In genomic region chr7:81860996-81861395, GRCm38 (mm10) we compare ENCODE assay signal across 12 mouse cellular contexts. TPM values are rescaled to one million over a fixed set of nuclear protein-coding genes. Genes with fewer than 3 reads are reported as not detected.
A peak's percentile ranks its signal among the peaks of the same experiment; 100 is the strongest.
DNase-seq lines count a peak whose midpoint lies in the region; TF ChIP-seq lines count a peak whose summit lies in the region.
"Had no signal": no experiment of that assay in that cellular context is flagged by ENCODE, and none has a peak within 500 bp of the region (broad histone marks: within the 10 kb centered on the region; RNA-seq: fewer than 3 reads in every experiment).

No protein-coding gene starts in this region.

- H3K36me3 ChIP-seq in heart, embryonic 10.5 days, result peaks cover 16% of the 10 kb centered on the region; the same call in 1 of the 2 replicates
- H3K36me3 ChIP-seq in spleen, adult 2 months (ENCODE audit: control insufficient read depth, insufficient read depth, low read length), result no peaks in the 10 kb centered on the region; the same call in 1 of the 2 replicates
- H3K36me3 ChIP-seq in myocyte (ENCODE audit: control insufficient read depth, insufficient read depth), result no peaks in the 10 kb centered on the region
- H3K36me3 ChIP-seq: embryonic facial prominence, embryonic 15.5 days had no signal

- no peak for TF ChIP-seq CTCF in spleen, adult 2 months (IDR thresholded peaks at IDR 0.05; ENCODE audit: extremely low read depth, insufficient read depth, insufficient read length, insufficient replicate concordance)

- H3K79me2 ChIP-seq in myocyte (ENCODE audit: control insufficient read depth, insufficient read depth), result no peaks in the 10 kb centered on the region

- WGBS in heart, embryonic 10.5 days, result 64% methylated on average over 5 of the region's 5 CpGs
- WGBS in spleen, adult 2 months, result 3% methylated on average over 5 of the region's 5 CpGs

- TF ChIP-seq POLR2A in spleen, adult 2 months (IDR thresholded peaks at IDR 0.05; ENCODE audit: low read depth, low read length), result no peak; the same call in none of the 2 replicates
- no peak for TF ChIP-seq POLR2A in myocyte (IDR thresholded peaks at IDR 0.05; ENCODE audit: insufficient read length, low read depth)

- no peak overlapping the region for H3K27ac ChIP-seq in heart, embryonic 10.5 days
- H3K27ac ChIP-seq in spleen, adult 2 months (ENCODE audit: insufficient read depth, low read length), result peak overlapping the region; percentile 93
- H3K27ac ChIP-seq: embryonic facial prominence, embryonic 15.5 days had no signal

- peak; percentile 63 for DNase-seq in heart, embryonic 10.5 days (ENCODE audit: low spot score)
- no peak for DNase-seq in heart, postnatal 4 days
- peak in 1 of 2 experiments; percentile 59 for DNase-seq in spleen, adult 2 months (ENCODE audit: low read depth in 1 of 2, low spot score in 2 of 2)
- DNase-seq in spleen, adult 12 weeks (ENCODE audit: low spot score), result no peak
- DNase-seq in cerebellum, postnatal 25 days, result no peak
- DNase-seq in kidney, adult 11 months, result no peak
- DNase-seq in embryo, embryonic 11 days, result no peak
- DNase-seq: adrenal gland, adult 8-10 months; layer of hippocampus, postnatal 36 days had no signal

- H3K4me3 ChIP-seq in heart, embryonic 10.5 days, result no peak overlapping the region
- peak overlapping the region; percentile 66; the same call in 1 of the 2 replicates for H3K4me3 ChIP-seq in spleen, adult 2 months (ENCODE audit: extremely low read depth, insufficient read depth, insufficient read length)
- no peak overlapping the region for H3K4me3 ChIP-seq in myocyte

- H3K27me3 ChIP-seq in heart, embryonic 10.5 days (ENCODE audit: insufficient read depth, poor library complexity, severe bottlenecking), result peaks cover 28% of the 10 kb centered on the region
- no peaks in the 10 kb centered on the region for H3K27me3 ChIP-seq in spleen, adult 2 months (ENCODE audit: control insufficient read depth, insufficient read depth, low read length)
- H3K27me3 ChIP-seq in myocyte (ENCODE audit: control insufficient read depth, insufficient read depth, insufficient read length), result peaks cover 15% of the 10 kb centered on the region

- no peaks in the 10 kb centered on the region for H3K9me3 ChIP-seq in heart, embryonic 10.5 days
- H3K9me3 ChIP-seq: embryonic facial prominence, embryonic 15.5 days had no signal

- H3ac ChIP-seq in myocyte (ENCODE audit: control insufficient read depth, insufficient read length), result no peak overlapping the region

- peak overlapping the region; percentile 51 for H3K4me2 ChIP-seq in myocyte (ENCODE audit: low read depth)

- H3K4me1 ChIP-seq in heart, embryonic 10.5 days, result peaks cover 58% of the 10 kb centered on the region
- peaks cover 35% of the 10 kb centered on the region for H3K4me1 ChIP-seq in spleen, adult 2 months (ENCODE audit: control insufficient read depth, insufficient read depth, insufficient read length)

TF ChIP-seq in myocyte, 11 proteins besides CTCF, POLR2A, EP300 and RAD21:
- TF ChIP-seq REST (IDR thresholded peaks at IDR 0.05; ENCODE audit: insufficient read depth, insufficient read length), result no peak
- TF ChIP-seq MYOG (IDR thresholded peaks at IDR 0.05; ENCODE audit: control insufficient read depth in 1 of 3, insufficient read depth in 1 of 3, insufficient read length in 2 of 3, low read depth in 2 of 3), result no peak

RNA-seq across cellular contexts. Expression of gene Tm6sf1, which starts 2.2 kb away (rescaled TPM):
- polyA plus RNA-seq in heart, embryonic 10.5 days (2016; fragmentation: Nextera tagmentation; extraction: Ambion mirVana), result 25.7 and 33.4 TPM in 2 replicates
- total RNA-seq in heart, postnatal 4 days (2021), result 10 to 100 TPM; 11.8 to 20.6 TPM
- 115 and 141 TPM in 2 replicates for polyA plus RNA-seq in spleen, adult 2 months (2012; rRNA removed)
- polyA plus RNA-seq in myocyte (2012; fragmentation: generic; extraction: Trizol), result 11.4 TPM

RNA-seq across cellular contexts. Expression of gene Gm10160, which starts 5.4 kb away (rescaled TPM):
- polyA plus RNA-seq in heart, embryonic 10.5 days (2016; fragmentation: Nextera tagmentation; extraction: Ambion mirVana), result not detected in 2 replicates
- not detected for total RNA-seq in heart, postnatal 4 days (2021)
- polyA plus RNA-seq in spleen, adult 2 months (2012; rRNA removed), result not detected in 2 replicates
- not detected for polyA plus RNA-seq in myocyte (2012; fragmentation: generic; extraction: Trizol)
- total RNA-seq: adrenal gland, adult 8-10 months; hematopoietic stem cell, adult 5-6 weeks; layer of hippocampus, postnatal 36 days had no signal
- polyA plus RNA-seq: embryonic facial prominence, embryonic 15.5 days had no signal

RNA-seq across cellular contexts. Expression of gene Btbd1, which starts 31.8 kb away (rescaled TPM):
- 75.2 and 81.1 TPM in 2 replicates for polyA plus RNA-seq in heart, embryonic 10.5 days (2016; fragmentation: Nextera tagmentation; extraction: Ambion mirVana)
- 100 to 1,000 TPM; 128 to 133 TPM for total RNA-seq in heart, postnatal 4 days (2021)
- polyA plus RNA-seq in spleen, adult 2 months (2012; rRNA removed), result 12.4 and 18.7 TPM in 2 replicates
- 66.6 TPM for polyA plus RNA-seq in myocyte (2012; fragmentation: generic; extraction: Trizol)
